In the genomic region with DNA sequence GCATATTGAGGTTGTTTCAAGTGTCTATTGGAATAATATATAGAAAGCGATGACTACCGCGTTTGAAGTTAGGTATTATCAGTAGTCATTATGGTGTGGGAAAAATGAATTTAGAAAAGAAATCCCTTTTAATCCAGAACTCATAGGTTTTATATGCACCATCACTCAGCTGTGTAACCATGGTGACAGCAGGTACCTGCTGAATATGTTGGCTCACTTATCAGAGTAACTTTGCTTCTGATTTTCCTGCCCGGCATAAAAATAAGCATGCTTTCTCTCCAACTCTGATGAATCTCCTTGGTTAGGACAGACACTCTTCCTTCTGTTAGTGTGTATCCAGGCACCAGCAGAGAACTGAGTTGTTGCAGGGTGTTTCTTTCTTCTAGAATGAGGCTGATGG, we compare ENCODE assay signal across 21 mouse cellular contexts.
"Had no signal": no experiment of that assay in that cellular context is flagged by ENCODE, and none has a peak within 500 bp of the region (broad histone marks: within the 10 kb centered on the region; RNA-seq: fewer than 3 reads in every experiment).

No protein-coding gene starts in this region.

- H3K4me1 ChIP-seq: liver, embryonic 13.5 days; liver, embryonic 15.5 days; lung, embryonic 15.5 days; megakaryocyte, embryonic 14.5 days; neural tube, embryonic 13.5 days; neural tube, embryonic 15.5 days had no signal

- H3K36me3 ChIP-seq: liver, embryonic 13.5 days; liver, embryonic 15.5 days; lung, embryonic 15.5 days; neural tube, embryonic 13.5 days; neural tube, embryonic 15.5 days had no signal

- ATAC-seq: liver, postnatal 0 days; lung, postnatal 0 days had no signal

- H3K27ac ChIP-seq: liver, embryonic 13.5 days; liver, embryonic 15.5 days; lung, embryonic 15.5 days; macrophage; neural tube, embryonic 13.5 days; neural tube, embryonic 15.5 days had no signal

- H3K4me3 ChIP-seq: liver, embryonic 13.5 days; liver, embryonic 15.5 days; lung, embryonic 15.5 days; megakaryocyte, embryonic 14.5 days; myocyte; neural tube, embryonic 13.5 days; neural tube, embryonic 15.5 days had no signal

- H3K4me2 ChIP-seq: liver, embryonic 13.5 days; liver, embryonic 15.5 days; lung, embryonic 15.5 days; neural tube, embryonic 13.5 days; neural tube, embryonic 15.5 days had no signal

- H3K9ac ChIP-seq: liver, embryonic 13.5 days; liver, embryonic 15.5 days; liver, postnatal 0 days; lung, embryonic 15.5 days; neural tube, embryonic 13.5 days; neural tube, embryonic 15.5 days had no signal

- H3K9me3 ChIP-seq: liver, embryonic 13.5 days; liver, embryonic 15.5 days; lung, embryonic 15.5 days; neural tube, embryonic 13.5 days; neural tube, embryonic 15.5 days had no signal

- H3K27me3 ChIP-seq: liver, embryonic 13.5 days; liver, embryonic 15.5 days; lung, embryonic 15.5 days; megakaryocyte, embryonic 14.5 days; neural tube, embryonic 13.5 days; neural tube, embryonic 15.5 days had no signal

- DNase-seq: liver, embryonic 13.5 days; liver, postnatal 0 days; lung, adult 2 months; lung, postnatal 14 days; lung, postnatal 36 days; retina, postnatal 1 day; right cerebral cortex, adult 18-20 months; right cerebral cortex, postnatal 25 days; right cerebral cortex, postnatal 4 days; spleen, adult 18-20 months; thymus, adult 18-20 months; thymus, postnatal 14 days; thymus, postnatal 36 days had no signal
